Mouse (Mus musculus) MEL (cell line): Measurements from ENCODE around the gene Cd276. TPM values are rescaled to one million over a fixed set of nuclear protein-coding genes. Genes with fewer than 3 reads are reported as not detected.

Experiments used
- DNase-seq: peaks from one replicate; pipeline ENCODE4 v3.0.0; 2011; ENCODE audit warnings: low read depth, low spot score
- H3K27ac ChIP-seq: 2 replicates; pipeline ENCODE4 v1.5.1; 2012; ENCODE audit warnings: low read depth, mild to moderate bottlenecking, control low read depth, low read length, moderate library complexity; ENCODE audit not compliant: control insufficient read depth
- H3K27me3 ChIP-seq, 2 experiments: fragments of 150-350 bp in 1 of 2; sonication (generic) in 1 of 2; 2 replicates each; pipeline ENCODE4 v1.6.1; 2012; ENCODE audit warnings: low read length in 2 of 2, mild to moderate bottlenecking in 2 of 2, improper control_type of control experiment in 1 of 2, moderate library complexity in 1 of 2; ENCODE audit not compliant: insufficient read depth in 2 of 2, control insufficient read depth in 1 of 2
- H3K36me3 ChIP-seq, 2 experiments: 2 replicates each; pipeline ENCODE4 v1.6.1; 2012 to 2014; ENCODE audit warnings: low read length in 2 of 2, improper control_type of control experiment in 1 of 2, inconsistent platforms in 1 of 2, mild to moderate bottlenecking in 1 of 2; ENCODE audit not compliant: insufficient read depth in 2 of 2, control insufficient read depth in 1 of 2
- H3K4me1 ChIP-seq, 2 experiments: fragments of 150-350 bp in 1 of 2; sonication (generic) in 1 of 2; 2 replicates each; pipeline ENCODE4 v1.6.1; 2012; ENCODE audit warnings: low read length in 2 of 2, improper control_type of control experiment in 1 of 2, mild to moderate bottlenecking in 1 of 2; ENCODE audit not compliant: insufficient read depth in 2 of 2, control insufficient read depth in 1 of 2
- H3K4me3 ChIP-seq, 2 experiments: fragments of 150-350 bp in 1 of 2; sonication (generic) in 1 of 2; 2 replicates each; pipeline ENCODE4 v1.5.1; 2012; ENCODE audit warnings: low read depth in 2 of 2, low read length in 2 of 2, mild to moderate bottlenecking in 2 of 2, moderate library complexity in 2 of 2, control low read depth in 1 of 2, improper control_type of control experiment in 1 of 2; ENCODE audit not compliant: control insufficient read depth in 1 of 2, insufficient read depth in 1 of 2
- H3K79me2 ChIP-seq: 2 replicates; pipeline ENCODE4 v1.6.1; 2012; ENCODE audit warnings: mild to moderate bottlenecking, low read length, moderate library complexity; ENCODE audit not compliant: control insufficient read depth, poor library complexity, insufficient read depth
- H3K9ac ChIP-seq: 2 replicates; pipeline ENCODE4 v1.6.1; 2012; ENCODE audit warnings: low read depth, mild to moderate bottlenecking, control low read depth, low read length, moderate library complexity; ENCODE audit not compliant: control insufficient read depth, poor library complexity, severe bottlenecking
- H3K9me3 ChIP-seq: fragments of 150-350 bp; sonication (generic); replicated peaks from 2 replicates; pipeline ENCODE4 v1.6.1; 2012; ENCODE audit warnings: mild to moderate bottlenecking, low read length, improper control_type of control experiment, moderate library complexity; ENCODE audit not compliant: insufficient read depth
- BHLHE40 ChIP-seq: IDR thresholded peaks from 2 replicates; pipeline ENCODE4 v1.6.1; 2012; ENCODE audit warnings: low read depth, mild to moderate bottlenecking, inconsistent platforms, low read length, improper control_type of control experiment, borderline replicate concordance
- CTCF ChIP-seq, 3 experiments: IDR thresholded peaks in 2 of 3; conservative IDR thresholded peaks in 1 of 3; 2 replicates each; pipeline ENCODE4 v1.5.1; 2011 to 2012; ENCODE audit warnings: low read length in 3 of 3, low read depth in 2 of 3, mild to moderate bottlenecking in 2 of 3, improper control_type of control experiment in 1 of 3, inconsistent platforms in 1 of 3, mixed read lengths in 1 of 3, moderate library complexity in 1 of 3; ENCODE audit not compliant: control insufficient read depth in 1 of 3, insufficient read depth in 1 of 3, poor library complexity in 1 of 3, severe bottlenecking in 1 of 3
- E2F4 ChIP-seq: IDR thresholded peaks from 2 replicates; pipeline ENCODE4 v1.6.1; 2011; ENCODE audit warnings: low read depth, low read length, improper control_type of control experiment, borderline replicate concordance
- EP300 ChIP-seq, 2 experiments: IDR thresholded peaks; 2 replicates each; pipeline ENCODE4 v1.6.1; 2011; ENCODE audit warnings: improper control_type of control experiment in 2 of 2, low read length in 2 of 2, low read depth in 1 of 2, mild to moderate bottlenecking in 1 of 2
- ETS1 ChIP-seq: IDR thresholded peaks from 2 replicates; pipeline ENCODE4 v1.6.1; 2012; ENCODE audit warnings: low read depth, mild to moderate bottlenecking, inconsistent platforms, low read length, improper control_type of control experiment, moderate library complexity
- GATA1 ChIP-seq: IDR thresholded peaks from 2 replicates; pipeline ENCODE4 v1.6.1; 2011; ENCODE audit warnings: low read depth, low read length, improper control_type of control experiment
- HCFC1 ChIP-seq: IDR thresholded peaks from 2 replicates; pipeline ENCODE4 v1.6.1; 2012; ENCODE audit warnings: low read depth, mild to moderate bottlenecking, inconsistent platforms, low read length, improper control_type of control experiment, moderate library complexity
- JUND ChIP-seq: IDR thresholded peaks from 2 replicates; pipeline ENCODE4 v1.6.1; 2011; ENCODE audit warnings: low read depth, mild to moderate bottlenecking, improper control_type of control experiment, low read length
- KAT2A ChIP-seq: conservative IDR thresholded peaks from 2 replicates; pipeline ENCODE4 v1.6.1; 2012; ENCODE audit warnings: low read depth, low read length, improper control_type of control experiment, inconsistent platforms
- MAFK ChIP-seq: IDR thresholded peaks from 2 replicates; pipeline ENCODE4 v1.6.1; 2011; ENCODE audit warnings: low read depth, mild to moderate bottlenecking, low read length, improper control_type of control experiment, borderline replicate concordance
- MAZ ChIP-seq: IDR thresholded peaks from 2 replicates; pipeline ENCODE4 v1.6.1; 2012; ENCODE audit warnings: low read depth, mild to moderate bottlenecking, inconsistent platforms, low read length, improper control_type of control experiment
- MEF2A ChIP-seq: IDR thresholded peaks from 2 replicates; pipeline ENCODE4 v1.6.1; 2014; ENCODE audit warnings: low read depth, mild to moderate bottlenecking, inconsistent platforms, low read length, improper control_type of control experiment; ENCODE audit not compliant: poor library complexity, insufficient replicate concordance, severe bottlenecking; ENCODE audit errors: extremely low read depth
- MYB ChIP-seq: IDR thresholded peaks from 2 replicates; pipeline ENCODE4 v1.6.1; 2011; ENCODE audit warnings: mild to moderate bottlenecking, low read depth, low read length, improper control_type of control experiment
- NELFE ChIP-seq: IDR thresholded peaks from 2 replicates; pipeline ENCODE4 v1.6.1; 2011; ENCODE audit warnings: low read depth, low read length, improper control_type of control experiment
- POLR2A ChIP-seq, 2 experiments: IDR thresholded peaks; 2 replicates each; pipeline ENCODE4 v1.6.1; 2011 to 2012; ENCODE audit warnings: low read length in 2 of 2, mild to moderate bottlenecking in 2 of 2, control low read depth in 1 of 2, improper control_type of control experiment in 1 of 2, low read depth in 1 of 2, moderate library complexity in 1 of 2; ENCODE audit not compliant: control insufficient read depth in 1 of 2, insufficient read depth in 1 of 2, poor library complexity in 1 of 2
- RCOR1 ChIP-seq: IDR thresholded peaks from 2 replicates; pipeline ENCODE4 v1.6.1; 2012; ENCODE audit warnings: low read depth, mild to moderate bottlenecking, inconsistent platforms, low read length, improper control_type of control experiment
- SIN3A ChIP-seq: IDR thresholded peaks from 2 replicates; pipeline ENCODE4 v1.6.1; 2012; ENCODE audit warnings: low read length, improper control_type of control experiment, inconsistent platforms
- TAL1 ChIP-seq: IDR thresholded peaks from 2 replicates; pipeline ENCODE4 v1.6.1; 2012; ENCODE audit warnings: mild to moderate bottlenecking, inconsistent platforms, low read length, moderate library complexity, mixed read lengths
- TBP ChIP-seq: IDR thresholded peaks from 2 replicates; pipeline ENCODE4 v1.8.0; 2011; ENCODE audit warnings: low read depth, low read length, improper control_type of control experiment
- TCF12 ChIP-seq: IDR thresholded peaks from 2 replicates; pipeline ENCODE4 v1.6.1; 2014; ENCODE audit warnings: low read depth, mild to moderate bottlenecking, inconsistent platforms, low read length, improper control_type of control experiment, moderate library complexity
- UBTF ChIP-seq: IDR thresholded peaks from 2 replicates; pipeline ENCODE4 v1.6.1; 2012; ENCODE audit warnings: low read depth, mild to moderate bottlenecking, inconsistent platforms, low read length, improper control_type of control experiment, moderate library complexity, borderline replicate concordance; ENCODE audit not compliant: insufficient read depth
- USF2 ChIP-seq, 2 experiments: IDR thresholded peaks; 2 replicates each; pipeline ENCODE4 v1.6.1; 2011 to 2012; ENCODE audit warnings: improper control_type of control experiment in 2 of 2, low read length in 2 of 2, borderline replicate concordance in 1 of 2, inconsistent platforms in 1 of 2, low read depth in 1 of 2, mild to moderate bottlenecking in 1 of 2; ENCODE audit not compliant: insufficient read depth in 1 of 2
- ZKSCAN1 ChIP-seq: IDR thresholded peaks from 2 replicates; pipeline ENCODE4 v1.6.1; 2012; ENCODE audit warnings: low read depth, mild to moderate bottlenecking, inconsistent platforms, low read length, improper control_type of control experiment, moderate library complexity
- polyA plus RNA-seq, 2 experiments: library from polyadenylated mRNA; stranded (reverse) in 1 of 2; unstranded in 1 of 2; fragments of >175 nt in 1 of 2; fragments of >200 nt in 1 of 2; gene quantifications; 2 replicates each; pipeline versions ENCODE4 v1.2.1 to v1.2.4; 2012; ENCODE audit warnings: low replicate concordance in 2 of 2, low read depth in 1 of 2; ENCODE audit not compliant: insufficient read length in 2 of 2, insufficient read depth in 1 of 2, missing spikeins in 1 of 2
- total RNA-seq: library from RNA; depleted of rRNA; stranded (reverse); fragments of 300-350 nt; gene quantifications from 2 replicates; pipeline ENCODE4 v1.2.3, GENCODE M21; 2012

Gene Cd276
- total and polyA plus RNA-seq, 3 experiments, result 0.12 to 3.6 TPM; not detected in 1

GRCm38 (mm10) chr9:58554056-58554907 is 955 bp downstream of the Cd276 start:
- no peak for DNase-seq
- peak overlapping the region; percentile 61 to 70 for H3K4me3 ChIP-seq
- H3K36me3 ChIP-seq, result peaks cover 0 to 26% of the 10 kb centered on the region in 2 experiments; a peak in 2 of 4 replicates
- H3K27me3 ChIP-seq, result no peaks in the 10 kb centered on the region
- no peak for TF ChIP-seq CTCF (IDR thresholded peaks at IDR 0.05 in 2 of 3, conservative IDR thresholded peaks at IDR 0.05 in 1 of 3; ENCODE audit: control insufficient read depth in 1 of 3, insufficient read depth in 1 of 3, low read depth in 2 of 3, low read length in 3 of 3, poor library complexity in 1 of 3, severe bottlenecking in 1 of 3)
- TF ChIP-seq KAT2A, result no peak
- TF ChIP-seq GATA1, result no peak
- no peak for TF ChIP-seq ZKSCAN1
- TF ChIP-seq TBP, result no peak
- TF ChIP-seq TAL1, result no peak
- no peak for TF ChIP-seq MEF2A
- TF ChIP-seq NELFE, result no peak
- peaks cover 11 to 30% of the 10 kb centered on the region in 2 experiments for H3K4me1 ChIP-seq
- no peaks in the 10 kb centered on the region for H3K9me3 ChIP-seq
- H3K27ac ChIP-seq, result no peak overlapping the region
- H3K79me2 ChIP-seq, result no peaks in the 10 kb centered on the region
- H3K9ac ChIP-seq, result peak overlapping the region; percentile 63

GRCm38 (mm10) chr9:58552083-58552482 is 3.2 kb downstream of the Cd276 start:
- H3K4me3 ChIP-seq, result no peak overlapping the region
- H3K36me3 ChIP-seq, result peaks cover 0 to 14% of the 10 kb centered on the region in 2 experiments; a peak in 2 of 4 replicates
- no peak overlapping the region for H3K27ac ChIP-seq
- H3K79me2 ChIP-seq, result no peaks in the 10 kb centered on the region
- TF ChIP-seq CTCF (IDR thresholded peaks at IDR 0.05 in 2 of 3, conservative IDR thresholded peaks at IDR 0.05 in 1 of 3; ENCODE audit: control insufficient read depth in 1 of 3, insufficient read depth in 1 of 3, low read depth in 2 of 3, low read length in 3 of 3, poor library complexity in 1 of 3, severe bottlenecking in 1 of 3), result no peak
- TF ChIP-seq ZKSCAN1, result no peak
- no peak for TF ChIP-seq MYB
- TF ChIP-seq POLR2A (IDR thresholded peaks at IDR 0.05; ENCODE audit: control insufficient read depth in 1 of 2, insufficient read depth in 1 of 2, low read depth in 1 of 2, low read length in 2 of 2, poor library complexity in 1 of 2), result no peak
- TF ChIP-seq GATA1, result no peak
- TF ChIP-seq EP300 (IDR thresholded peaks at IDR 0.05; ENCODE audit: low read depth in 1 of 2, low read length in 2 of 2), result no peak
- TF ChIP-seq UBTF, result no peak
- no peak for TF ChIP-seq BHLHE40
- TF ChIP-seq MAZ, result no peak
- TF ChIP-seq USF2 (IDR thresholded peaks at IDR 0.05; ENCODE audit: borderline replicate concordance in 1 of 2, insufficient read depth in 1 of 2, low read depth in 1 of 2, low read length in 2 of 2), result no peak
- TF ChIP-seq ETS1, result no peak
- no peak for TF ChIP-seq KAT2A
- no peak for TF ChIP-seq E2F4
- no peak for TF ChIP-seq TCF12
- TF ChIP-seq JUND, result no peak
- TF ChIP-seq MEF2A, result no peak
- no peak for TF ChIP-seq SIN3A
- no peak for TF ChIP-seq HCFC1
- TF ChIP-seq MAFK, result no peak
- TF ChIP-seq RCOR1, result no peak
- no peaks in the 10 kb centered on the region for H3K9me3 ChIP-seq
- no peaks in the 10 kb centered on the region for H3K27me3 ChIP-seq
- H3K9ac ChIP-seq, result no peak overlapping the region
- peaks cover 6 to 15% of the 10 kb centered on the region in 2 experiments for H3K4me1 ChIP-seq
- DNase-seq, result peak; percentile 20
